20 mouse cellular contexts compared by ENCODE assay signal in genomic region chr2:38449092-38449491, GRCm38 (mm10).
DNase-seq lines count a peak whose midpoint lies in the region; ATAC-seq lines count a peak whose summit lies in the region.
"Had no signal": no experiment of that assay in that cellular context is flagged by ENCODE, and none has a peak within 500 bp of the region (broad histone marks: within the 10 kb centered on the region; RNA-seq: fewer than 3 reads in every experiment).

No protein-coding gene starts in this region.

- H3K4me3 ChIP-seq in intestine, embryonic 16.5 days (ENCODE audit: low read length), result no peak overlapping the region
- no peak overlapping the region for H3K4me3 ChIP-seq in stomach, embryonic 16.5 days (replicated peaks; ENCODE audit: low read length)
- no peak overlapping the region for H3K4me3 ChIP-seq in neural tube, embryonic 15.5 days (replicated peaks)
- H3K4me3 ChIP-seq: embryonic facial prominence, embryonic 10.5 days; embryonic facial prominence, embryonic 12.5 days; forebrain, embryonic 13.5 days; forebrain, embryonic 15.5 days had no signal

- WGBS in intestine, embryonic 16.5 days, result 51% methylated on average over 6 of the region's 6 CpGs
- 25% methylated on average over 6 of the region's 6 CpGs for WGBS in large intestine, adult 2 months
- 68% methylated on average over 6 of the region's 6 CpGs for WGBS in stomach, embryonic 16.5 days
- 93% methylated on average over 6 of the region's 6 CpGs for WGBS in neural tube, embryonic 15.5 days

- no peak overlapping the region for H3K27ac ChIP-seq in intestine, embryonic 16.5 days (ENCODE audit: low read length)
- no peak overlapping the region for H3K27ac ChIP-seq in stomach, embryonic 16.5 days (ENCODE audit: low read length)
- no peak overlapping the region for H3K27ac ChIP-seq in neural tube, embryonic 15.5 days (replicated peaks)
- H3K27ac ChIP-seq: embryonic facial prominence, embryonic 10.5 days; embryonic facial prominence, embryonic 12.5 days; forebrain, embryonic 13.5 days; forebrain, embryonic 15.5 days had no signal

- H3K9ac ChIP-seq in intestine, embryonic 16.5 days (ENCODE audit: low read depth, low read length), result no peak overlapping the region
- no peak overlapping the region for H3K9ac ChIP-seq in stomach, embryonic 16.5 days (ENCODE audit: low read length)
- H3K9ac ChIP-seq in neural tube, embryonic 15.5 days (replicated peaks), result no peak overlapping the region
- H3K9ac ChIP-seq: embryonic facial prominence, embryonic 12.5 days; forebrain, embryonic 13.5 days; forebrain, embryonic 15.5 days had no signal

- peak; percentile 85 for ATAC-seq in intestine, embryonic 16.5 days
- ATAC-seq in stomach, embryonic 16.5 days (ENCODE audit: insufficient read depth, low FRiP score), result peak; percentile 58; the same call in 1 of the 2 replicates
- ATAC-seq in neural tube, embryonic 15.5 days (ENCODE audit: low FRiP score), result no peak
- ATAC-seq: forebrain, embryonic 13.5 days; forebrain, embryonic 15.5 days had no signal

- no peaks in the 10 kb centered on the region for H3K27me3 ChIP-seq in intestine, embryonic 16.5 days (replicated peaks; ENCODE audit: control insufficient read depth, insufficient read depth, low read length)
- H3K27me3 ChIP-seq in stomach, embryonic 16.5 days (ENCODE audit: control insufficient read depth, insufficient read depth, low read length), result no peaks in the 10 kb centered on the region
- no peaks in the 10 kb centered on the region for H3K27me3 ChIP-seq in neural tube, embryonic 15.5 days (replicated peaks)
- H3K27me3 ChIP-seq: embryonic facial prominence, embryonic 12.5 days; forebrain, embryonic 13.5 days; forebrain, embryonic 15.5 days had no signal

- H3K4me1 ChIP-seq in intestine, embryonic 16.5 days (ENCODE audit: control insufficient read depth, insufficient read depth, low read length), result no peaks in the 10 kb centered on the region; the same call in 1 of the 2 replicates
- no peaks in the 10 kb centered on the region for H3K4me1 ChIP-seq in stomach, embryonic 16.5 days (ENCODE audit: control insufficient read depth, insufficient read depth, low read length)
- no peaks in the 10 kb centered on the region for H3K4me1 ChIP-seq in neural tube, embryonic 15.5 days
- H3K4me1 ChIP-seq: embryonic facial prominence, embryonic 10.5 days; embryonic facial prominence, embryonic 12.5 days; forebrain, embryonic 13.5 days; forebrain, embryonic 15.5 days had no signal

- no peaks in the 10 kb centered on the region for H3K36me3 ChIP-seq in intestine, embryonic 16.5 days (ENCODE audit: control insufficient read depth, insufficient read depth, low read length)
- H3K36me3 ChIP-seq in stomach, embryonic 16.5 days (ENCODE audit: control insufficient read depth, insufficient read depth, low read length), result no peaks in the 10 kb centered on the region
- H3K36me3 ChIP-seq in neural tube, embryonic 15.5 days, result no peaks in the 10 kb centered on the region
- H3K36me3 ChIP-seq: embryonic facial prominence, embryonic 10.5 days; embryonic facial prominence, embryonic 12.5 days; forebrain, embryonic 15.5 days had no signal

- peak; percentile 84 for DNase-seq in large intestine, adult 2 months (ENCODE audit: low read depth, low spot score)
- no peak for DNase-seq in spleen, adult 18-20 months
- DNase-seq in yolk sac, embryonic 10.5 days (ENCODE audit: low spot score), result no peak
- no peak for DNase-seq in layer of hippocampus, postnatal 10 days (ENCODE audit: low spot score in 2 of 2)
- DNase-seq: adrenal gland, adult 2 months; adrenal gland, postnatal 10 days; adrenal gland, postnatal 25 days; cerebellum, adult 11 months; cerebellum, adult 18-20 months; cerebellum, adult 8-10 months; cerebellum, adult 9-11 months; cerebellum, postnatal 14 days; cerebellum, postnatal 36 days had no signal

- no peak overlapping the region for H3K4me2 ChIP-seq in intestine, embryonic 16.5 days (ENCODE audit: low read depth, low read length)
- no peak overlapping the region for H3K4me2 ChIP-seq in stomach, embryonic 16.5 days (ENCODE audit: low read depth, low read length)
- no peak overlapping the region for H3K4me2 ChIP-seq in neural tube, embryonic 15.5 days
- H3K4me2 ChIP-seq: embryonic facial prominence, embryonic 12.5 days; forebrain, embryonic 13.5 days; forebrain, embryonic 15.5 days had no signal

- H3K9me3 ChIP-seq in intestine, embryonic 16.5 days (ENCODE audit: control insufficient read depth, low read length), result no peaks in the 10 kb centered on the region
- H3K9me3 ChIP-seq in stomach, embryonic 16.5 days (replicated peaks; ENCODE audit: control insufficient read depth, low read length), result no peaks in the 10 kb centered on the region
- no peaks in the 10 kb centered on the region for H3K9me3 ChIP-seq in neural tube, embryonic 15.5 days (replicated peaks)
- H3K9me3 ChIP-seq: embryonic facial prominence, embryonic 10.5 days; embryonic facial prominence, embryonic 12.5 days; forebrain, embryonic 13.5 days; forebrain, embryonic 15.5 days had no signal
